Mouse (Mus musculus): ENCODE results near the gene Chadl.

DNA sequence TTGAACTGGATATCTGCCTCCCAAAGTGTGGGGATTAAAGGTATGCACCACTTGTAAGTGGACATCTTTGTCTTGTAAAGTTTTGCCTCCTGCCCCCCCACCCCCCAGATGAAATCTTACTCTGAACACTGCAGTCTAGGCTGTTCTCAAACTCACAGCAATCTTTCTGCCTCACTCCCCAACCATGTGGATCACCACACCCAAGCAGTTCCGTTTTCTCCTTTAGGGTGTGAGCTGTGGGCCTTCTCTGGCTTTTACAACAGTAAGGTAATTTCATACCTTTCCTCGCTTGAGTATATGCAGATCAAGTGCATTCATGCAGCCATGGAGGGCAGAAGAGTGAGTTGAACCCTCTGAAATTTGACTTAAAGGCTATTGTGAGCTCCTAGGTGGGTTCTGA lies 3.1 kb upstream of the Chadl start:
- no peak for TF ChIP-seq EP300 (optimal IDR thresholded peaks at IDR 0.05)
- no peak for TF ChIP-seq CTCF (IDR thresholded peaks at IDR 0.05; ENCODE audit: low read depth)
